Mouse (Mus musculus): Measurements from ENCODE around the gene Prkca. TPM values are rescaled to one million over a fixed set of nuclear protein-coding genes. Genes with fewer than 3 reads are reported as not detected.

Prkca gene
- polyA plus RNA-seq, 1 experiment from 2014 or later: 1.6 TPM

GRCm38 (mm10) chr11:108360983-108361382, 17.3 kb upstream of the Prkca start:
- Histone ChIP-seq H3K9me3 (no peaks in the 10 kb centered on the region), H3K27ac (no peak overlapping the region), H3K36me3 (replicated peaks) (no peaks in the 10 kb centered on the region), H3K4me1 (peaks cover 5% of the 10 kb centered on the region; the same call in 1 of the 2 replicates), H3K4me3 (no peak overlapping the region), H3K27me3 (ENCODE audit: poor library complexity, severe bottlenecking) (no peaks in the 10 kb centered on the region; the same call in 1 of the 2 replicates)
- DNase-seq (ENCODE audit: extremely low spot score, low spot score): no peak
- WGBS: 80% methylated on average over 4 of the region's 4 CpGs

DNA sequence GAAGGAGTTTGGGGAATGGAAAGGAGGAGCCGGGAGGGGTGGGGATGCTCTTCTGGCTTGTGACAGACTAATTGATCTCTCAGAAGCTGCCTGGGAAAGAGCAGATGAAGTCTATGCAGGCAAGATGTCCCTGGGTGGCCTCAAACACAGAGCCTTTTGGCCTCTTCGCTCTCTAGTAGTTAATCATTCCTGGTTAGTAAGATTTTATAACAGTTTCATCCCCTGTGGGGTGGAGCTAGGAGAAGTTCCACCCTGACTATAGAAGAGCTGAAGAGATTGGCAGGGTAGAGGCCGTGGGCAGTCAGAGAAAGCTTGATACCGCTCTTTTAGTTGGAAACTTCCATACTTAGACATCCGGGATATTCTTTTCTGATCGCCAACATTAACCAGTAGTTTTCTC, 15.2 kb upstream of the Prkca start:
- no peak overlapping the region for H3K27ac ChIP-seq
- no peaks in the 10 kb centered on the region for H3K4me1 ChIP-seq
- H3K4me3 ChIP-seq: no peak overlapping the region
- no peaks in the 10 kb centered on the region for H3K27me3 ChIP-seq (ENCODE audit: poor library complexity, severe bottlenecking)
- no peak for DNase-seq (ENCODE audit: extremely low spot score, low spot score)
- H3K9me3 ChIP-seq: no peaks in the 10 kb centered on the region
- H3K36me3 ChIP-seq (replicated peaks): no peaks in the 10 kb centered on the region
- 90% methylated on average over 6 of the region's 6 CpGs for WGBS

GRCm38 (mm10) chr11:108356020-108356419, 12.3 kb upstream of the Prkca start:
- H3K4me1 ChIP-seq: no peaks in the 10 kb centered on the region
- no peak overlapping the region for H3K4me3 ChIP-seq
- WGBS: 86% methylated on average over 4 of the region's 4 CpGs
- no peak for DNase-seq (ENCODE audit: extremely low spot score, low spot score)
- H3K36me3 ChIP-seq (replicated peaks): no peaks in the 10 kb centered on the region
- H3K9me3 ChIP-seq: no peaks in the 10 kb centered on the region
- no peaks in the 10 kb centered on the region for H3K27me3 ChIP-seq (ENCODE audit: poor library complexity, severe bottlenecking)
- H3K27ac ChIP-seq: no peak overlapping the region

- peaks cover 8% of the 10 kb centered on the region; the same call in 1 of the 2 replicates for H3K4me1 ChIP-seq
- DNase-seq (ENCODE audit: extremely low spot score, low spot score): no peak
- 0 out of 2 replicates have a peak, but pooled peaks cover 5% of the 10 kb centered on the region for H3K27me3 ChIP-seq (ENCODE audit: poor library complexity, severe bottlenecking)
- no peaks in the 10 kb centered on the region for H3K36me3 ChIP-seq (replicated peaks)
- WGBS: 94% methylated on average over 10 of the region's 10 CpGs
- H3K9me3 ChIP-seq: no peaks in the 10 kb centered on the region
- H3K27ac ChIP-seq: no peak overlapping the region
- H3K4me3 ChIP-seq: no peak overlapping the region
Observed at GRCm38 (mm10) chr11:108352842-108353388, 9.2 kb upstream of the Prkca start.

- Histone ChIP-seq H3K27me3 (ENCODE audit: poor library complexity, severe bottlenecking) (peaks cover 12% of the 10 kb centered on the region), H3K27ac (no peak overlapping the region), H3K9me3 (no peaks in the 10 kb centered on the region), H3K36me3 (replicated peaks) (no peaks in the 10 kb centered on the region), H3K4me3 (no peak overlapping the region), H3K4me1 (peaks cover 8% of the 10 kb centered on the region; the same call in 1 of the 2 replicates)
- 88% methylated on average over 4 of the region's 4 CpGs for WGBS
- no peak for DNase-seq (ENCODE audit: extremely low spot score, low spot score)
Observed at GRCm38 (mm10) chr11:108350799-108351198, 7.1 kb upstream of the Prkca start.

- Histone ChIP-seq H3K27ac (no peak overlapping the region), H3K27me3 (ENCODE audit: poor library complexity, severe bottlenecking) (peaks cover 58% of the 10 kb centered on the region), H3K9me3 (no peaks in the 10 kb centered on the region), H3K4me1 (peaks cover 38% of the 10 kb centered on the region), H3K36me3 (replicated peaks) (no peaks in the 10 kb centered on the region), H3K4me3 (no peak overlapping the region)
- 85% methylated on average over 2 of the region's 2 CpGs for WGBS
- no peak for DNase-seq (ENCODE audit: extremely low spot score, low spot score)
Observed at GRCm38 (mm10) chr11:108345321-108345720, 1.6 kb upstream of the Prkca start.

GRCm38 (mm10) chr11:108344759-108345158, 1.0 kb upstream of the Prkca start:
- peaks cover 58% of the 10 kb centered on the region for H3K27me3 ChIP-seq (ENCODE audit: poor library complexity, severe bottlenecking)
- H3K9me3 ChIP-seq: no peaks in the 10 kb centered on the region
- no peaks in the 10 kb centered on the region for H3K36me3 ChIP-seq (replicated peaks)
- H3K27ac ChIP-seq: no peak overlapping the region
- H3K4me3 ChIP-seq: peak overlapping the region; percentile 87
- 57% methylated on average over 8 of the region's 8 CpGs for WGBS
- H3K4me1 ChIP-seq: peaks cover 34% of the 10 kb centered on the region
- no peak for DNase-seq (ENCODE audit: extremely low spot score, low spot score)

GRCm38 (mm10) chr11:108342781-108343768, 653 bp downstream of the Prkca start, which contains the start of gene Apoh:
TSS of gene Apoh (plus strand) at chr11:108343354.
- H3K27me3 ChIP-seq (ENCODE audit: poor library complexity, severe bottlenecking): peaks cover 53% of the 10 kb centered on the region
- no peaks in the 10 kb centered on the region for H3K36me3 ChIP-seq (replicated peaks)
- H3K27ac ChIP-seq: peak within 1 kb of the TSS; percentile 90
- H3K4me3 ChIP-seq: peak within 1 kb of the TSS; percentile 87
- peaks cover 34% of the 10 kb centered on the region for H3K4me1 ChIP-seq
- peak; percentile 72 for DNase-seq (ENCODE audit: extremely low spot score, low spot score)
- H3K9me3 ChIP-seq: no peaks in the 10 kb centered on the region
- WGBS: under 1% methylated on average over 74 of the region's 75 CpGs

DNA sequence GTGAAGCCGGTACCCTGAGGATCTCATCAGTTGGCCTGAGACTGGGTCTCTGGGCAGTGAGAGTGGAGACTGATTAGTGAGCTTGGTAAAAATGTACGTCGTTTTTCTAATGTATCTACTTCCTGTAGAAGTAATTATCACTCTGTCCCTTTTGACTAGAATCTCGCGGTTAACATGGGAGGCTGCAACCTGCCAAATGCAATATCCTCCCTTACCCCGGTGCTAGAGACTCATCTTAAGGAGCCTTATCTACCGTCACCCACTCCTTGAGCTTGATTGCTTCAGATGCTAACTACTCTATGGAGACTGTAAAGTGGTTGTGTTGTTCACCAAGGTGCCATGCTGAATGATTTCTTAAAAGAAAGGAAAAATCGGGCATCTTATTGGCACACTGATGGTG, 1.9 kb downstream of the Prkca start:
- peak overlapping the region; percentile 87; the same call in 1 of the 2 replicates for H3K4me3 ChIP-seq
- peaks cover 34% of the 10 kb centered on the region for H3K4me1 ChIP-seq
- DNase-seq (ENCODE audit: extremely low spot score, low spot score): no peak
- H3K27ac ChIP-seq: no peak overlapping the region
- H3K36me3 ChIP-seq (replicated peaks): no peaks in the 10 kb centered on the region
- WGBS: 47% methylated on average over 8 of the region's 8 CpGs
- H3K27me3 ChIP-seq (ENCODE audit: poor library complexity, severe bottlenecking): peaks cover 53% of the 10 kb centered on the region
- H3K9me3 ChIP-seq: no peaks in the 10 kb centered on the region

DNA sequence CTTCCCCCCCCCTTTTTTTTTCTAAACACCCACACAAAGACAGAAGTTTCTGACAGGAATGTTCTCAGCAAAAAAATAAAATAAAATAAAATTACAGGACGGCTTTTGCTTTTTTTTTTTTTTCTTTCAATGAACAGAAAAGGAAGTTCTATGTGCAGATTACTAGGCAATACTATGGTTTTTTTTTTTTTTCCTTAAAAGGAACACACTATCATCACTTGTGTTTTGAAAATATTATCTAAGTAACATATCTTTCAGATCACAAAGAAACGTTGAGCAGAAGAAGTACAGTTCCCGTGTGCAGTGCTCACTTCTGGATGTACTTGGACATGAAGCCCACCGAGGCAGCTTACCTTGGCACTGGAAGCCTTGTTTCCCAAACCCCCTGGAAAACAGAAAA, 3.4 kb downstream of the Prkca start:
- H3K27me3 ChIP-seq (ENCODE audit: poor library complexity, severe bottlenecking): peaks cover 43% of the 10 kb centered on the region
- H3K4me3 ChIP-seq: no peak overlapping the region
- no peak overlapping the region for H3K27ac ChIP-seq
- no peaks in the 10 kb centered on the region for H3K9me3 ChIP-seq
- H3K4me1 ChIP-seq: peaks cover 34% of the 10 kb centered on the region
- WGBS: 92% methylated on average over 4 of the region's 4 CpGs
- DNase-seq (ENCODE audit: extremely low spot score, low spot score): no peak
- H3K36me3 ChIP-seq (replicated peaks): no peaks in the 10 kb centered on the region

DNA sequence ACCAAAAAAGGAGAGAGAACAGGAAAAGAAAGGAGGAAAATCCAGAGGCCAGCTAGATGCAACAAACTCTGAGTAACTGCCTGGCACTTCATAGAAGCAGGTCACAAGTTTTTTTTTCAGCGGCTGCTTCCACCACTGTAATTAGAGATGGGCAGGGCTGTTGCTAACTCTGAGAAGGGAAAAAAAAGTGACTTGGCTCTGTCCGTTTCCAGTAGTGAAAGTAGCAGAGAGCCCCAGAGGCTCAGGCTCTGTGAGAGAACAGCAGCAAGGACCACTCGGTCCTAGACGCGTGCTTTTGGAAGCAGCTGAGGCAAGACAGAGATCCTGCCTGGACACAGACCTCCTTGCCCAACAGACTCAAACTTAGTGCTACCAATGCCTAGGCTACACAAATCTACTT, 7.3 kb downstream of the Prkca start:
- Histone ChIP-seq H3K27me3 (ENCODE audit: poor library complexity, severe bottlenecking) (peaks cover 14% of the 10 kb centered on the region), H3K9me3 (no peaks in the 10 kb centered on the region), H3K4me3 (no peak overlapping the region), H3K36me3 (replicated peaks) (no peaks in the 10 kb centered on the region), H3K27ac (no peak overlapping the region), H3K4me1 (peaks cover 11% of the 10 kb centered on the region; the same call in 1 of the 2 replicates)
- DNase-seq (ENCODE audit: extremely low spot score, low spot score): no peak
- 61% methylated on average over 5 of the region's 5 CpGs for WGBS

DNA sequence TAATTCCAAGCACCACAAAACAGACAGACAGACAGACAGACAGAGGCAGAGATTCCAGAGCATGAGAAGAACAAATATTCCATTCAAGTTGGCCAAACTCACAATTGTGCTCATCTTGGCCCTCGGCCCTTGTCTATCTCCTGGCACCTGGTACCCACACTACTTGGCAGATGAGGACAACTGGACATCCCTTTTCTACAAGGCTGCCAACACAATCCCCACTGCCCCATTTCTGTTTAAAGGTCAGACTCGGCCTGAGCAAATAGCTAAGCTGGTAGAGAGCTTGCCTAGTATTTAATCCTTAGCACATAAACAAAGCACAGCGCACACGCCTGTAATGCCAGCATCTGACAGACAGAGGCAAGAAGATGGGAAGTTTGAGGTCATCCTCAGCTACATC, 8.2 kb downstream of the Prkca start:
- WGBS: 90% methylated on average over 4 of the region's 4 CpGs

GRCm38 (mm10) chr11:108334658-108335057, 9.1 kb downstream of the Prkca start:
- Histone ChIP-seq H3K27ac (no peak overlapping the region), H3K9me3 (no peaks in the 10 kb centered on the region), H3K4me1 (peaks cover 12% of the 10 kb centered on the region), H3K4me3 (no peak overlapping the region), H3K27me3 (ENCODE audit: poor library complexity, severe bottlenecking) (peaks cover 2% of the 10 kb centered on the region; the same call in 1 of the 2 replicates), H3K36me3 (replicated peaks) (no peaks in the 10 kb centered on the region)
- 76% methylated on average over 3 of the region's 3 CpGs for whole genome bisulfite sequencing
- no peak for DNase-seq (ENCODE audit: extremely low spot score, low spot score)

More for the DNA sequence above, 8.2 kb downstream of the Prkca start:
- Histone ChIP-seq H3K27ac (no peak overlapping the region), H3K36me3 (replicated peaks) (no peaks in the 10 kb centered on the region), H3K9me3 (no peaks in the 10 kb centered on the region), H3K27me3 (ENCODE audit: poor library complexity, severe bottlenecking) (peaks cover 5% of the 10 kb centered on the region; the same call in 1 of the 2 replicates), H3K4me1 (peaks cover 11% of the 10 kb centered on the region; the same call in 1 of the 2 replicates), H3K4me3 (no peak overlapping the region)
- no peak for DNase-seq (ENCODE audit: extremely low spot score, low spot score)
